17 mouse cellular contexts compared by ENCODE assay signal in the genomic region with DNA sequence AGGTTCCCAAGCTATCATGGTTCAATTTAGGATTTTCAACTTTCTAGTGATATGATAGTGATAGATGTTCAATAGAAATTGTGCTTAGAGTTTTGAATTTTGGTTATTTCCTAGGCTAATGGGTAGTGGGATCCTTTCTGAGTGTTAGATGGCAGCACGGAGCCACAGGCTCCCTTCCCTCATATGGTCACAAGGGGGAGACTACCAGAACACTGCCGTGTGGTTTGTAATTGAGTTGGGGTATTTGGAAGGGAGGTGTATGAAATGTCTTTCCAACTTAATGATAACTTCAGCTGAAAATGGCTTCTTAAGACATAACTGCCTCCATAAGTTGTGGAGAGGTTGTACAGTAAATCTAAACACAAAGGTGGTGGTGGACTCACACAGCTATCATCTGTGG. TPM values are rescaled to one million over a fixed set of nuclear protein-coding genes. Genes with fewer than 3 reads are reported as not detected.
"Had no signal": no experiment of that assay in that cellular context is flagged by ENCODE, and none has a peak within 500 bp of the region (broad histone marks: within the 10 kb centered on the region; RNA-seq: fewer than 3 reads in every experiment).

No protein-coding gene starts in this region.

- H3K4me1 ChIP-seq: limb, embryonic 13.5 days; lung, embryonic 15.5 days had no signal

- H3K4me2 ChIP-seq: limb, embryonic 13.5 days; liver, embryonic 11.5 days; liver, embryonic 15.5 days; lung, embryonic 15.5 days; midbrain, embryonic 15.5 days; neural tube, embryonic 13.5 days had no signal

- H3K9me3 ChIP-seq: limb, embryonic 13.5 days; liver, embryonic 15.5 days; lung, embryonic 15.5 days; midbrain, embryonic 15.5 days; neural tube, embryonic 13.5 days had no signal

- H3K27ac ChIP-seq: limb, embryonic 13.5 days; liver, embryonic 15.5 days; lung, embryonic 15.5 days; midbrain, embryonic 15.5 days; neural tube, embryonic 13.5 days had no signal

- DNase-seq: kidney, adult 11 months; kidney, adult 9 months; kidney, postnatal 10 days; layer of hippocampus, adult 9-11 months; layer of hippocampus, postnatal 36 days; left cerebral cortex, postnatal 4 days; right cerebral cortex, adult 18-20 months; right cerebral cortex, postnatal 25 days had no signal

- ATAC-seq: midbrain, embryonic 15.5 days had no signal

- H3K4me3 ChIP-seq: limb, embryonic 13.5 days; liver, embryonic 15.5 days; lung, embryonic 15.5 days; midbrain, embryonic 15.5 days; neural tube, embryonic 13.5 days had no signal

- H3K27me3 ChIP-seq: limb, embryonic 13.5 days; liver, embryonic 15.5 days; lung, embryonic 15.5 days; midbrain, embryonic 15.5 days; neural tube, embryonic 13.5 days had no signal

- H3K9ac ChIP-seq: limb, embryonic 13.5 days; liver, embryonic 15.5 days; lung, embryonic 15.5 days; midbrain, embryonic 15.5 days; neural tube, embryonic 13.5 days had no signal

RNA-seq across cellular contexts. Expression of gene Gm28539, which starts 2.9 kb away (rescaled TPM):
- total RNA-seq: megakaryocyte-erythroid progenitor cell, adult 5-6 weeks had no signal
- polyA plus RNA-seq: limb, embryonic 13.5 days; liver, embryonic 15.5 days; lung, embryonic 15.5 days; neural tube, embryonic 13.5 days; small intestine, adult 2 months; stomach, embryonic 16.5 days had no signal
